Mouse (Mus musculus) lung, adult 2 months (tissue): ENCODE data around the gene Eri3. TPM values are rescaled to one million over a fixed set of nuclear protein-coding genes. Genes with fewer than 3 reads are reported as not detected.

Experiments
- DNase-seq: peaks from one replicate; pipeline ENCODE4 v3.0.0; 2022
- H3K4me1 ChIP-seq: fragments of 200-500 bp; 2 replicates; pipeline ENCODE4 v1.6.1; 2011; ENCODE audit warnings: low read length; ENCODE audit not compliant: control insufficient read depth, insufficient read depth
- H3K4me3 ChIP-seq: fragments of 200-500 bp; replicated peaks from 2 replicates; pipeline ENCODE3; 2011; ENCODE audit warnings: low read depth, mild to moderate bottlenecking, control low read depth, low read length; ENCODE audit errors: extremely low read depth
- CTCF ChIP-seq: fragments of 200-500 bp; IDR thresholded peaks from 2 replicates; pipeline ENCODE4 v1.5.1; 2011; ENCODE audit warnings: mild to moderate bottlenecking, low read length, control low read depth; ENCODE audit not compliant: insufficient read depth
- POLR2A ChIP-seq: fragments of 200-500 bp; IDR thresholded peaks from 2 replicates; pipeline ENCODE4 v1.6.1; 2011; ENCODE audit warnings: low read depth, mild to moderate bottlenecking, control low read depth, low read length, borderline replicate concordance; ENCODE audit errors: extremely low read depth
- WGBS: fragments of 180-500 bp; shearing (Covaris S2); methylation state at CpG from one replicate; pipeline ENCODE4 v1.1.7; 2018; 5-methylcytosine and 5-hydroxymethylcytosine counted together
- polyA plus RNA-seq: library from polyadenylated mRNA; depleted of rRNA; stranded (reverse); fragments of >200 nt; gene quantifications from 2 replicates; pipeline ENCODE4 v1.2.3, GENCODE M21; 2012; rRNA removed

Gene Eri3
- polyA plus RNA-seq = 74.3 and 82.4 TPM in 2 replicates

GRCm38 (mm10) chr4:117550140-117550851 lies at the start of gene Eri3:
Gene Eri3, plus strand, starts transcription at chr4:117550365.
- TF ChIP-seq CTCF (no peak), POLR2A (peak; percentile 71; the same call in 1 of the 2 replicates)
- under 1% methylated on average over 53 of the region's 53 CpGs for WGBS
- Histone ChIP-seq H3K4me3 (peak within 1 kb of the TSS; percentile 75), H3K4me1 (peaks cover 4% of the 10 kb centered on the region)
- DNase-seq = peak; percentile 98

- H3K4me1 ChIP-seq = no peaks in the 10 kb centered on the region
- TF ChIP-seq POLR2A (no peak), CTCF (no peak)
- H3K4me3 ChIP-seq = no peak overlapping the region
- WGBS = 89% methylated on average over 4 of the region's 4 CpGs
- no peak for DNase-seq
Observed at GRCm38 (mm10) chr4:117518246-117518645, 31.9 kb upstream of the Eri3 start.

GRCm38 (mm10) chr4:117521350-117521749 lies 28.8 kb upstream of the Eri3 start:
- TF ChIP-seq POLR2A = no peak
- TF ChIP-seq CTCF = no peak
- H3K4me3 ChIP-seq = no peak overlapping the region
- 64% methylated on average over 2 of the region's 2 CpGs for WGBS
- H3K4me1 ChIP-seq = no peaks in the 10 kb centered on the region
- DNase-seq = no peak

- no peak overlapping the region for H3K4me3 ChIP-seq
- no peaks in the 10 kb centered on the region for H3K4me1 ChIP-seq
- TF ChIP-seq POLR2A (no peak), CTCF (no peak)
- DNase-seq = no peak
- 85% methylated on average over 5 of the region's 5 CpGs for WGBS
Observed at GRCm38 (mm10) chr4:117525990-117526389, 24.2 kb upstream of the Eri3 start.

GRCm38 (mm10) chr4:117527116-117527899 lies 22.9 kb upstream of the Eri3 start:
- 61% methylated on average over 9 of the region's 9 CpGs for WGBS
- Histone ChIP-seq H3K4me3 (no peak overlapping the region), H3K4me1 (no peaks in the 10 kb centered on the region)
- TF ChIP-seq CTCF = no peak
- no peak for TF ChIP-seq POLR2A
- no peak for DNase-seq

- H3K4me1 ChIP-seq = no peaks in the 10 kb centered on the region
- DNase-seq = peak; percentile 31
- H3K4me3 ChIP-seq = no peak overlapping the region
- TF ChIP-seq CTCF = peak; percentile 64
- TF ChIP-seq POLR2A = no peak
- 4% methylated on average over 1 of the region's 1 CpGs for WGBS
Observed at GRCm38 (mm10) chr4:117527952-117528351, 22.2 kb upstream of the Eri3 start.

- WGBS = 76% methylated on average over 4 of the region's 4 CpGs
- no peaks in the 10 kb centered on the region for H3K4me1 ChIP-seq
- TF ChIP-seq CTCF = no peak
- TF ChIP-seq POLR2A = no peak
- H3K4me3 ChIP-seq = no peak overlapping the region
- DNase-seq = no peak
Observed at GRCm38 (mm10) chr4:117529843-117530242, 20.3 kb upstream of the Eri3 start.

GRCm38 (mm10) chr4:117535496-117536200 lies 14.5 kb upstream of the Eri3 start:
- DNase-seq = no peak
- 58% methylated on average over 9 of the region's 9 CpGs for WGBS
- H3K4me1 ChIP-seq = no peaks in the 10 kb centered on the region
- H3K4me3 ChIP-seq = no peak overlapping the region
- TF ChIP-seq CTCF (no peak), POLR2A (no peak)

- no peak for TF ChIP-seq POLR2A
- no peak for TF ChIP-seq CTCF
- no peak overlapping the region for H3K4me3 ChIP-seq
- DNase-seq = no peak
- no peaks in the 10 kb centered on the region for H3K4me1 ChIP-seq
- WGBS = 56% methylated on average over 7 of the region's 7 CpGs
Observed at GRCm38 (mm10) chr4:117537002-117537401, 13.2 kb upstream of the Eri3 start.
